Mouse (Mus musculus) thymus, postnatal 10 days (tissue): ENCODE measurements around the gene Exosc8.
"Not testable (repeated sequence)": the region's sequence is repeated elsewhere in the genome, so short reads cannot be mapped to it uniquely, and the experiment has no call there.

ENCODE experiments used
- DNase-seq, 2 experiments: peaks; one replicate each; pipeline ENCODE4 v3.0.0; 2021; ENCODE audit warnings: low spot score in 2 of 2

The Exosc8 gene

DNA sequence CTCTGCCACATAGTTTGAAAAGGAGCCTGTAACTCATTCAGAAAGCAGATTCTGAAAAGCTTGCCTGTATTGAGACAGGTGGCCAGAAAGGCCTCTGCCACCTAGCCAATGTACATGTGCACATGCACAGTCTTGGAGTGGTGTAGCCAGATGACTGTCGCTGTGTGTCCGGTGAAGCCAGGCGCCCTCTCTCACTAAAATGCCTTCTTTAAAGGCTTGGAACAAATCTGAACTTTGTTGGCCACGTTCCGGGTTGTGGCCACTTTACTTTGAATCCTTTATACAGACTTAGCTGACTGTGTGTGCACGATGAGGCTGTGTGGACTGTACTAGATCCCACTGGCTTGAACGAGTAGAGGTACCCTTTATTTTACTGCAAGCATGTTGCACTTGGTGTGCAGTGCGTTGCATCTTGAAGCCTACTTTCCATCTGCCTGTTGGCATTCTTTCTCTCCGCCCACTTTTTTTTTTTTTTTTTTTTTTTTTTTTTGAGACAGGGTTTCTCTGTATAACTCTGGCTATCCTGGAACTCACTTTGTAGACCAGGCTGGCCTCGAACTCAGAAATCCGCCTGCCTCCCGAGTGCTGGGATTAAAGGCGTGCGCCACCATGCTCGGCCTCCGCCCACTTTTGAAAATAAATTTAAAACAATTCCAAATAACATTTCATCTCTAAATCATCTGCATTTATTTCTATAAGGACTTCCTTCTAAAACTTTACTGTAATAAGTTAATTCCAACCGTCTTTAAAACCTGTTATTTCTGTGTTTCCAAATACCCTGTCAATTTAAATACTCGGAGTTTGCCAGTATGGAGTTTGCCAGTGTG, 1.1 kb upstream of the Exosc8 start:
- peak in 1 of 2 experiments; percentile 10 for DNase-seq

DNA sequence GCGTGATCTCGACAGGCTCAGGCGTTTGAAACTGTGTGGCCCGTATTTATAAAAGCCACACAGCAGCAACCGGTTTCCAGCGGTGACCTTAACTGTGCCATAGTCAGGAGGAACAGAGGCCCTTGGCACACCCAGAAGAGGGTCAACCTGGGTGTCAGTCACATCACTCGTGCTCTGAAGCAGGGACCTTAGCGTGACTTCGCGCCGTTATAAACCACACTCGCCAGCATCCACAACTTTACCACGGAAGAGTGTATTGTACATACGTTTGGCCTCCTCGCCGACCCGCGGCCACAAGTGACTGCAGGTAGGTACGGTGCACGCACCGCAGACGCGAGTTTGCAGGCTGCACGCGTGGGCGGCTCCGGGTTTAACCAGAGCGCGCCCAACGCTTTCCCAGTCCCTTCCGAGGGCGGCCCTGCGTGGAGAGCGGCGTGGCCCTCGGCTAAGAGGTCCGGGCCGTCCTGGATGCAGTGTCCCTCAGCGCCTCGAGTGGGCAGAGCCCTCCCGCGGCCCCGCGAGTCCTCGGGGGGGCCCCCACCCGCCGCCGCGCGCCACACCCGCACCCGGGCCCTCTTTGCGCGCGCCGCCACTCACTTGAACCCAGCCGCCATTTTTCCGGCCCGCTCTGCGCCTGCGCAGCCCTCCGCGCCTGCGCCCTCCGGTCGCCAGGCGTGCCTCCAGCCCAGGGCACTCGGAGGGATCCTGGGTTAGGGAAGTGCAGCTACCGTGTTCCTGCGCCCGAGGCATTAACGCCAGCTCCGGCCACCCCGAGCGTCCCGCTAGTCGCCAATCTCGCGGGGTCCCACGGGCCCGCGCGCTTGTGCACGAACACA, 564 bp downstream of the Exosc8 start:
- peak; percentile 87 to 93 for DNase-seq

DNA sequence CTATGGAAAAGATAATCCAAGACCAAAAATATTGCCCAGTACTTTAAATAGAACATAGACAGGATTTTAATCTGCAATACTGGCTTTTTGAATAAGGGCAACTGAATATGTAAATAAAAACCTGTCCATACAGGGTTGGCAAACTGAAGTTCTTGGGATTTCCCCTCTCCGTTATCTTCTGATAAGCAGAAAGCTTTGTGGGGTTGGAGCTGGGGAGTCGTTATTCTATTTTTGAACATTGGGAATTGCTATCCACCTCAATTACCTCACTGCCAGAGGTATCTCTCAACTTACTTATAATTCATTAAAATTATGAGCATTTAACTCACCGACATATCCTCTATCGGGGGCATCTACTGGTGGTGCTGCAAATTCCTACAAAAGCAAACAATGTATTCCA, 2.8 kb downstream of the Exosc8 start:
- DNase-seq, result no peak

DNA sequence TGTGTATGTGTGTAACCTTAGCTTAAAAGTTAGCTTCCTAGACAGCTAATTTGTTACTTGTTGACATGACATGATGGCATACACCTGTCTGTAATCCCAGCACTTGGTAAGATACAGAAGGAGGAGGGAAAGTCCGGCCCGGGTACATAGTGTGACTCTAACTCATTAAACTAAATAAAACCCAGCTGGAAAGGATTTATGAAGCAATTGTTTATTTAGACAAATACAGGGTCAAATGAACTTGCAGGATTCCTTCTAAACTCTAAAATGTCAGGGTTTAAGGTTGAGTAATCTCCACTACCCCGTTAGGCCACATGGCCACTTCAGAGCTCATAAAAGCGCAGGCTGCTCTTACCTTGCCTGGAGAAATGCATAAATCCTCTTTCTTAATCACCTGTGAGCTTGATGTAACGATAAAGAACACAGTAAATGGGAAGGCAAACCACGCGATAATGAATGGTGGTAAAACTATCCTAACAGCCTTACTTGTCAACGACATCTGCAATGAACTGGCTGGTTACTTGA, 3.5 kb downstream of the Exosc8 start:
- DNase-seq, result no peak

DNA sequence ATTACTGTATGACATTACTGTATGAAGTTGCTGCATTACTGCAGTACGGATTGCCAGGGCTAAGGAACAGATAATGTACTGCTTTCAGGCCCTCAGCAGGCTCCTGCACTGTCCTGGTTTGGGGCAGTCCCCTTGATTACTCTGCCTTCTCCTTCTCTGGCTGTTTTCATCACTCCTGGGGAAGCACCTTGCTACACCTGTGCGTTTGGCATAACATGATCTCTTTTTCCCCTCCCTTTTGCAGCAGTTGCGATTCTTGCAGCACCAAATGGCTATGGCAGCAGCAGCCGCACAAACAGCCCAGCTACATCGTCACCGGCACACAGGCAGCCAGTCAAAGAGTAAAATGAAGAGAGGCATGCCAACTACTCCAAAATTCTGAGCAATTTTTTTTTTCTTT, 7.1 kb downstream of the Exosc8 start:
- no peak for DNase-seq

DNA sequence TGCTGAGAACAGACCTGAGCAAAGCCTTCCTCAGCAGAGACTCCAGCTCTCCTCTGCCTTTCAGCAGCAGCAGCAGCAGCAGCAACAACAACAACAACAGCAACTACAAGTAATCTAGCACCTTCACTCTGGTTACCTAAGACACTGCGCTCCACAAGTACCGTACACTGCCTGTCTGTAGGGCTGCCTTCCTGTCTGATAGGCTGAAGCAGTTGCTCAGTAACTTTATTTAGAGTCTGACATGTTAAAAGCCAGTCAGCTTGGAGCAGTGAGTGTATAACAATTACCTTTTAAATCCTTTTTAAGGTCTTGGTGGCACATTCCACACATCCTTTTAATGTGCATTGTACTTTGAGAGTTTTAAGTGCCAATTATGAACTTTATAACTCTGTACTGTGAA, 7.6 kb downstream of the Exosc8 start:
- DNase-seq, result no peak

DNA sequence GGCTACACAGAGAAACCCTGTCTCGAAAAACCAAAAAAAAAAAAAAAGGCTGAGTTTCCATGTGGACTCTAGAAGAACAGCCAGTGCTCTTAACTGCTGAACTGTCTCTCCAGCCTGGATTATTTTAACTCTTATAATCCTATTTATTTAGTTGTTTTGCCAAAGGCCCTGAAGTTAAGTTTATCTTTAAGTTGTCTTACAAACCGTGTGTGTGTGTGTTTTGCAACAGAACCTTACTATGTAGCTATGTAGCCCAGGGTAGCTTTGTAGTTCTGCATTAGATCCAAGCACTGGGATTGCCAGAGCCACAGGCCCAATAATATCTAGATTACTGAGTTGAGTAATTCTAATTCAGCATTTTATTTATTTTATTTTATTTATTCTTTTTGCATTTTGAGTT, 9.8 kb downstream of the Exosc8 start:
- no peak for DNase-seq

DNA sequence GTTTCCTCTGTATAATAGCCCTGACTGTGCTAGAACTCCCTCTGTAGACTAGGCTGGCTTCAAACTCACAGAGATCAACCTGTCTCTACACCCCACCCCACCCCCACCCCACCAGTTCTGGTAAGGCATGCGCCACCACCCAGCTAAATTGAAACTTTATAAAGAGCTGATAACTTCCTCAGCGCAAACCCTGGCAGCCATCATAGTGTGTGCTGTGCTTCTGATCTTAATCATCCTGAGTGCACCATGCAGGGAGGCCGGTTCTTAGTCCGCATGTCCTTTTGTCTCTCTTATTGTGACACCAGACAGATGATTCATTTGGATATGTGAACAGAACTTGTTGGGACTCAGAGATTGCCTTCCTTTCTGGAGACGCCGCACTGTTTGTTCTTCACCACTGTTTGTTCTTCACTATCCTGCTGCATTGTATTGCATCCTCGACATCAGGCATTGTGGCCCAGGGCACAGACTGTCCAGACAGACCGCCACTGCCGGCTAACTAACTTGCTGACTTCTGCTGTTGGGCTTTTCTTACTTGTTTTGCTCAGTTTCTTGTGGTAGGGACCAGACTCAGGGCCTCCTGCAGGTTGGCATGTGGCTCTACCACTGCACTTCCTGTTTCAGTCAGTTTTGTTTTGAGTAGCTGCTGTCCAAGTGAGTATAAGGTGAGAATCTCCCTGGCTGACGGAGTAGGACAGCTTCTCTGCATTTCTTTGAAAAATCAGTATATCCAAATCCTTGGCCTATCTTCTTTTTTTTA, 11.3 kb downstream of the Exosc8 start:
- DNase-seq, result peak in 1 of 2 experiments; percentile 17

DNA sequence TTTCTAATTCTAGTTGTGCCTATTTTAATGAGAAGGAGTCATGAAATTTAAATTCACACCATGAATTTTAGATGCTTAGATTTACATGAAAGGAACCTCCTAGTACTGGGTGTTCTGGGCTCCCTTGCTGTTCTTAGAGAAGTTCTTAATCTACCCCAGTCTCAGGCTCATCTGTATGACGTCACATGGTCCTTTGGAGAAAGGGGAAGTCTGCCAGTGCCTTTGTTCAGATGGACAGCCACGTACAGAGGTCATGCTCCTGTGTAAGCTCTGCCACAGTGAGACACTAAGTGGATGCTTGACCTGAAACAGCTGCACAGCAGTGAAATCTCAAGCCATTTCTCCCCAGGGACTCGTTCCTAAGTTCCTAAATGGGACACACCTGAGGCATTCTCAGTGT, 16.2 kb downstream of the Exosc8 start:
- no peak for DNase-seq

DNA sequence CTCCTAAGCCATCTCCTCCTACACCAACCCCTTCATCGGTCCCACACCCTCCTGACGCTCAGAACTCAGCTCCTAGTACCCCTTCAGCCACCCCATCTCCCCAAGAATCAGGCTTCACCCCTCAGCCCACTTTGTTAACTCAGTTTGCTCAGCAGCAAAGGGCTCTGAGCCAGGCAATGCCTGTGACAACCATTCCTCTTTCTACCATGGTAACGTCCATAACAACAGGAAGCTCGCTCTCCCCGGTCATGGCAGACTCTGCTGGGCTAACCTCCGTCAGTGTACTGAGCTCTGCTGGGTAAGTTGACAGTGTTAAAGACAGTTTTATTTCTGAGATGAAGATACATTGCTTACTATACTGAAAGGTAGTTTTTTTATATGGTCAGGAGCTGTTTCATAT, 17.8 kb downstream of the Exosc8 start:
- no peak for DNase-seq

DNA sequence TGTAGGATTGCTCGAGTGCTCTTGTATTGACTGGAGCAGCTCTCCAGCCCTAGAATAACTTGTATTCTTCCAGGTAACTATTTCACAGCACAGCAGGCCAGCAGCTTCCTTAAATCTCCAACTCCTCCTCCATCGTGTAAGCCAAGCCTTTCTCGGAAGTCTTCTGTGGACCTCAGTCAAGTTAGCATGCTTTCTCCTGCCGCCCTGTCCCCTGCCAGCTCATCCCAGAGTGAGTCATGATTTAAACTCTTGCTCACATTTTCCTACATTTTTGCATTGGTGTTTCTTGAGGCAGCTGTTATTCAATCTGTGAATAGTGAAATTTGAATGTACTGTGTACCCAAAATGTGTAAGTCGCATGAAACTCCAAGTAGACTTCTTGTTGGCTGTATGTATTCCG, 19.7 kb downstream of the Exosc8 start:
- DNase-seq, result no peak

DNA sequence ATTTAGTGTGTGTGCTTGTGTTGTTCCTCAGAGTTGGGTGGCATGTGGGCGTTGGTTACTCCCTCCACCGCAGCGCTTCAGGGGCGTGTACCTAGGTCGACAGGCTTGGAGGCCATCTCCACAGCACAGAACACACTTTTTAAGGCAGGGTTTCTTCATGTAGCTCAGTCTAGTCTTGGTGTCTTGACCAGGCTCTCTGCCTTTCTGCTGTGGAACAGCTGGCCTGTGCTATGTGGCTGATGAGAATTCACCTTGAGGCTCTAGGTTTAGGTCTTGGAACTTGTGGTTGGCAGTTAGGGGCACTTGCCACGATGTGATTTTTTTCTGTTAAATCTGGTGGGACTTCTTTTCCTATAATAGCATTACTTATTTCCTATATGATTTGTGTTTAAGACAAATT, 20.9 kb downstream of the Exosc8 start, which contains the start of gene Gm21958:
Gene Gm21958 (minus strand): TSS at position 101 of the 400 bp plus-strand sequence.
- DNase-seq, result no peak

DNA sequence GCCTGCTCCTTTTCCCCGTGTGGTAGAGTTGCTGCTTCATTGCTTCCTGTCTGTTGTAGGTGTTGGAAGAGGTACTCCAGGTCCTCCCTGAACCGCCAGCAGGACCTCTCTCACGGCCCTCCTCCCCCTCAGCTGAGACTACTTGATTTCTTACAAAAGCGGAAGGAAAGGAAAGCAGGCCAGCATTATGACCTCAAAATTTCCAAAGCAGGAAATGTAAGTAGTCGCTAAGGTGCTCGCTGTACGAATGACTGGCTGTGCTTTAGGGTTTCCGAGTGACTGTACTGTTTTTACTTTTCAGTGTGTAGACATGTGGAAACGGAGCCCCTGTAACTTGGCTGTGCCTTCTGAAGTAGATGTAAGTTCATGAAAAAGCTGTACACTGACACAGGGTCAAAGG, 26.2 kb downstream of the Exosc8 start:
- no peak for DNase-seq

DNA sequence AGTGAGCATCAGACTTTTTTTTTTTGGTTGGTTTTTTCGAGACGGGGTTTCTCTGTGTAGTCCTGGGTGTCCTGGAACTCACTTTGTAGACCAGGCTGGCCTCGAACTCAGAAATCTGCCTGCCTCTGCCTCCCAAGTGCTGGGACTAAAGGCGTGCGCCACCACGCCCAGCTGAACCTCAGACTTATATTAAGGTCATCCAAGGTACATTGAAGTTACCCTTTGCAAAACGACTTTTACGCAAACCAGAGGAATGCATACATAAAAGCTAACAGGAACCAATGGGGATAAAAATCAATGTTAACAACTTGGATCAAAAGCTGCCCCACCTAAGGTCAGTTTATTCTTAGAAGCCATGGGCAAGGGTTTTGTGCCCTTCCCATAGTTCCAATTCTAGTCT, 31.1 kb downstream of the Exosc8 start:
- not testable (repeated sequence) for DNase-seq

DNA sequence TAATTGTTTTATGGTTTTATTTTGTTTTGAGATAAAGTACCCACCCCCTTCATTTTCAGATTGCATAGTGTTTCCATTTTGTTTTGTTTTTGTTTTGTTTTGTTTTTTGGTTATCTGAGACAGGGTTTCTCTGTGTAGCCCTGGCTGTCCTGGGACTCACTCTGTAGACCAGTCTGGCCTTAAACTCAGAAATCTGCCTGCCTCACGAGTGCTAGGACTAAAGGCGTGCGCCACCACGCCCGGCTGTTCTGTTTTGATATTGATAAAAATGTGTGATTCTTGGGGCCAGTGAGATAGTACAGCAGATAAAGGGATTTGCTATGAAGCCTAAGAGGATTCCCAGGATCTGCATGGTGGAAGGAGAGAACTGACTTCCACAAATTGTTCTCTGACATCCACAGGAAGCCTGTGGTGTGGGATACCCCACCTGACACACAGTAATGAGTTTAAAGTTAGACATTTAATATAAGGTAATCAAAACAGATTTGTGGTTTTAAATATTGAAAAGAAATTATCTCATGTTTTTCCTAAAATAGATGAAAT, 35.4 kb downstream of the Exosc8 start:
- DNase-seq, result no peak

DNA sequence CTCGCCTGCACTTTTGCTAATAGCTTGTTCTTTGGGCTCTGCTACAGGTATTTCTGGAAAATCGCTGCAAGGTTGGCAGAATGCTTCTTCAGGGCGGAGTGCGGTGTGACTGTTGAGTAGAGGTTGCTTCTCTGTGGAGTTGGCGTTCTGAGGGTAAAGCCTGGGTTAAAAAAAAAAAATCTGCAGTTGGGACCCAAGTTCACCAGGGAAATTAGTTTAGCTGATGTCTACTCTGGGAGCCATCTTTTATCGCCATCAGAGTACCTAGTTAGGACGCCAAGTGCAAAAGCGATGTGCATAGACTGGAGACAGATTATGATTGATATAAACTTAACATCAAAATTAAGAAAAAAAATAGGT, 42.2 kb downstream of the Exosc8 start:
- DNase-seq, result no peak

DNA sequence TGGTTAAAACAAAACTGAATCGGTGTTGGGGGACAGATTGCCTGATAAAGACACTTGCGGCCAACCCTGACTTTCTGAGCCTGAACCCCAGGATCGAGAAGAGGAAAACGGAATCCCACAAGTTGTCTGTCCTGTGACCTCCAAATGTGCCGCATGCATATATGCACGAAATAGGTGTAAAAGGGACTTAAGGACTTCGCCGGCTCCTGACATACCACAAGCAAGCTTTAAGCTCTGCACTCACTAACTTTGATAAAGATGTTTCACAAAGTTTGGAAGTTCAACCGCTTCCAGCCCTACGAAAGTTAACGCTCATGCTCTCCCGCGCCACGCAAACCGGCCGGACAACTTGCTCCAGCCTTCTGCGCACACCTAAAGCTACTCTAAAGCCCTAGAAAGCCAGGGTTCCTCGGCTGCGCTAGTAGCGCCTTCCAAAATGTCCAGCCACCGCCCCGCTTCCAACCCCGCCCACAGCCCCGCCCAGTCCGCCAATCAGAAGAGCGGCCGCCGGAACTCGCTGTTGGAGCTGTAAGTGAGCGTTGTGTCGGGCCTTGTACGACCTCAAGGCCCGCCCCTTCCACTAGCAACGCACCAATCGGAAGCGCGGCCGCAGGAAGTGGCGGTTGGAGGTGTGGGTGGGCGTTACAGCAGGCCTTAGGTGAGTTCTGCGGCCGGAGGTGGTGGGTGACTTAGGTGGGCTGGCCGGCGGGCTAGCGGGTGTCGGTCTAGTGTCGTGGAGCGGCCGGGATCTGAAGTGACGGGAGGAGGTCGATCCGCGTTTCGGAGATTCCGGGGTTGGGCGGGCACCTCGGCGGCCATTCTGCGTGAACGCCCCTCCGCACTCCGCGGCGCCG, 42.8 kb downstream of the Exosc8 start, which contains the start of gene Supt20:
Gene Supt20 (plus strand): TSS at position 606 of the 854 bp plus-strand sequence.
- peak; percentile 89 to 90 for DNase-seq

DNA sequence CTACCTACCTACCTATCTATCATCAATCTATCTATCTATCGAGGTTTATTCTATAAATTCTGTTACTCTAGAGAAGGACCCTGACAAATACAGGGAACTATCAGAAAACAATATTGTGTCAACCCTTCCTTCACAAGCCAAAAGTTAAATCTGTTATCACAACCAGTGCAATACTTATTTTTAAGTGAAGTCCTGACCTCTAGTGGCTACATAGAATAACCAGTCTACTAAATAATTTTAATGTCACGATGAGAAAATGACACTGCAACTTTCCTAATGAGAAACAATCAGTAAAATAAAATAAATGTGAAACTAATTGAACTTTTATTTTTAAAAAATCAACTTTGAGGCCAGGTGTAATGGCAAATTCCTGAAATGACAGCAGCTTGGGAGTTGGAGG, 46.1 kb downstream of the Exosc8 start:
- DNase-seq, result no peak

DNA sequence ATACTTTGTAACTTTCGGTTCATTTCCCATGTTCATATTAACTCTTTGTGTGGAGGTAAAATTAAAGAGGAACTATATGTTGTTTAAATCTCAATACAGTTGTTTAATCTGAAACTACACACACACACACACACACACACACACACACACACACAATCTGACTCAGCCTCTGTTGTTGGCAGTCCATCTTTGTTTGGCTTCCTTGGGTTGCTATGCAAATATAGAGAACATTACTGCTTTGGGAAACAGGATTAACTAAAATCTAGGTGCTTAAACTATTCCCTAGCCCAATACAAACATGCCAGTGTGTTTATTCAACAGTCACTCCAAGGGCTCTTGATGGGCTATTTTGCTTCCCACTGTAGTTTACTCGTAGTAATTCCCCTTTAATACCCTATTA, 47.9 kb downstream of the Exosc8 start:
- DNase-seq, result no peak

DNA sequence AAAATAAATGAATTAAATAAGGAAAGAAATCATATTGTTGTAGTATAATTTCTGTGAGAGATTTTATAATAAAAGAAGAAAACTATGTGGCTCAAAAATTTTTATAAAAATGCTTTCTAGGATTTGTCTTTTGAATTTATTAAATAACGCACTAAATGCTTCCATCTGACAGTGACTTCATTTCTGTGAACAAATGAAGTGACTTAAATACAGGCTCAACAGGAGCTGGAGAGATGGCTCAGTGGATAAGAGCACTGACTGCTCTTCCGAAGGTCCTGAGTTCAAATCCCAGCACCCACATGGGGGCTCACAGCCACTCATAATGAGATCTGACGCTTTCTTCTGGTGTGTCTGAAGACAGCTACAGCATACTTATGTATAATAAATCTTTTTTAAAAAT, 50.0 kb downstream of the Exosc8 start:
- no peak for DNase-seq
